Mouse (Mus musculus): ENCODE data around the gene Fbl. TPM values are rescaled to one million over a fixed set of nuclear protein-coding genes. Genes with fewer than 3 reads are reported as not detected.

Fbl gene
- 56.9 and 59.0 TPM in 2 replicates for polyA plus RNA-seq (2015; fragmentation: Nextera tagmentation; extraction: Ambion mirVana)

GRCm38 (mm10) chr7:28169489-28170422 lies at the start of gene Fbl:
Gene Fbl, plus strand, starts transcription at chr7:28169710.

DNA sequence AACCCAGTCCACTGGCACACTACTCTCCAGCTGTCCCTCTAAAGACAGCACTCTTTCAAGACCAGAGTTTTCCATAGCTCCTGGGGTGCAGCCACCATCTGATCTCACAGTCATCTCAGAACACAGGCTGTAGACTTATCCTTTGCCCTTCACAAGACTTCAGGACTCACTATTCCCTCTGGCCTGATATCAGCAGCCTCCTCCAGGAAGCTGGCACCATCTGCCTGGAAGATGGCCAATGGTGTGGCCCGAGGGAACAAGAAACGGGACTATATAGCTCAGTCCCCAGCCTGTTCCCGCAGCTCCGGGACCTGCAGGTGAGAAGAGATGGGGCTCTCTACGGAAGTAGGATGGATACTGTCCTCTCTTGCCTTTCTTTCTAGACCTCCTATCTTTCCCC lies 40.3 kb upstream of the Fbl start, which contains the start of gene 9530053A07Rik:
Gene 9530053A07Rik, plus strand, starts transcription at position 301 of the 400 bp plus-strand sequence.

GRCm38 (mm10) chr7:28179228-28179627 lies 9.7 kb downstream of the Fbl start, which contains the start of gene Dyrk1b:
Gene Dyrk1b, plus strand, starts transcription at chr7:28179469.

Other genes starting within 250 kb of the Fbl start
- gene Zfp974, start 240.2 kb upstream of the Fbl start, polyA plus RNA-seq (2015; fragmentation: Nextera tagmentation; extraction: Ambion mirVana): 3.7 and 4.6 TPM in 2 replicates
- gene Zfp780b, start 190.5 kb upstream of the Fbl start, polyA plus RNA-seq (2015; fragmentation: Nextera tagmentation; extraction: Ambion mirVana): 8.2 and 8.4 TPM in 2 replicates
- gene Zfp850, start 155.6 kb upstream of the Fbl start, polyA plus RNA-seq (2015; fragmentation: Nextera tagmentation; extraction: Ambion mirVana): 1.2 TPM in 2 replicates
- 189 TPM in 2 replicates for gene Psmc4, start 119.6 kb upstream of the Fbl start, polyA plus RNA-seq (2015; fragmentation: Nextera tagmentation; extraction: Ambion mirVana)
- 0.45 and 0.64 TPM in 2 replicates for gene Fcgbp, start 98.5 kb upstream of the Fbl start, polyA plus RNA-seq (2015; fragmentation: Nextera tagmentation; extraction: Ambion mirVana)
- gene 9530053A07Rik, start 40.2 kb upstream of the Fbl start, polyA plus RNA-seq (2015; fragmentation: Nextera tagmentation; extraction: Ambion mirVana): 0.07 and 0.08 TPM in 2 replicates
- gene Dyrk1b, start 9.8 kb downstream of the Fbl start, polyA plus RNA-seq (2015; fragmentation: Nextera tagmentation; extraction: Ambion mirVana): 5.0 and 7.3 TPM in 2 replicates
- 2.6 and 4.0 TPM in 2 replicates for gene Eid2, start 98.2 kb downstream of the Fbl start, polyA plus RNA-seq (2015; fragmentation: Nextera tagmentation; extraction: Ambion mirVana)
- 7.9 and 9.2 TPM in 2 replicates for gene Eid2b, start 108.0 kb downstream of the Fbl start, polyA plus RNA-seq (2015; fragmentation: Nextera tagmentation; extraction: Ambion mirVana)
- 0.37 TPM in 1 of 2 replicates, not detected in the other for gene Selenov, start 121.5 kb downstream of the Fbl start, polyA plus RNA-seq (2015; fragmentation: Nextera tagmentation; extraction: Ambion mirVana)
- 0.17 TPM in 1 of 2 replicates, not detected in the other for gene Dll3, start 132.5 kb downstream of the Fbl start, polyA plus RNA-seq (2015; fragmentation: Nextera tagmentation; extraction: Ambion mirVana)
- gene Timm50, start 142.4 kb downstream of the Fbl start, polyA plus RNA-seq (2015; fragmentation: Nextera tagmentation; extraction: Ambion mirVana): 59.0 and 64.6 TPM in 2 replicates
- gene Supt5, start 169.0 kb downstream of the Fbl start, polyA plus RNA-seq (2015; fragmentation: Nextera tagmentation; extraction: Ambion mirVana): 43.2 and 47.1 TPM in 2 replicates
- gene Rps16, start 180.9 kb downstream of the Fbl start, polyA plus RNA-seq (2015; fragmentation: Nextera tagmentation; extraction: Ambion mirVana): 718 and 753 TPM in 2 replicates
- 47.1 and 61.8 TPM in 2 replicates for gene Plekhg2, start 202.9 kb downstream of the Fbl start, polyA plus RNA-seq (2015; fragmentation: Nextera tagmentation; extraction: Ambion mirVana)
- 49.3 and 49.5 TPM in 2 replicates for gene Zfp36, start 210.5 kb downstream of the Fbl start, polyA plus RNA-seq (2015; fragmentation: Nextera tagmentation; extraction: Ambion mirVana)
- 31.0 and 32.3 TPM in 2 replicates for gene Med29, start 223.0 kb downstream of the Fbl start, polyA plus RNA-seq (2015; fragmentation: Nextera tagmentation; extraction: Ambion mirVana)
- 59.8 and 81.5 TPM in 2 replicates for gene Paf1, start 223.2 kb downstream of the Fbl start, polyA plus RNA-seq (2015; fragmentation: Nextera tagmentation; extraction: Ambion mirVana)